In the genomic region with DNA sequence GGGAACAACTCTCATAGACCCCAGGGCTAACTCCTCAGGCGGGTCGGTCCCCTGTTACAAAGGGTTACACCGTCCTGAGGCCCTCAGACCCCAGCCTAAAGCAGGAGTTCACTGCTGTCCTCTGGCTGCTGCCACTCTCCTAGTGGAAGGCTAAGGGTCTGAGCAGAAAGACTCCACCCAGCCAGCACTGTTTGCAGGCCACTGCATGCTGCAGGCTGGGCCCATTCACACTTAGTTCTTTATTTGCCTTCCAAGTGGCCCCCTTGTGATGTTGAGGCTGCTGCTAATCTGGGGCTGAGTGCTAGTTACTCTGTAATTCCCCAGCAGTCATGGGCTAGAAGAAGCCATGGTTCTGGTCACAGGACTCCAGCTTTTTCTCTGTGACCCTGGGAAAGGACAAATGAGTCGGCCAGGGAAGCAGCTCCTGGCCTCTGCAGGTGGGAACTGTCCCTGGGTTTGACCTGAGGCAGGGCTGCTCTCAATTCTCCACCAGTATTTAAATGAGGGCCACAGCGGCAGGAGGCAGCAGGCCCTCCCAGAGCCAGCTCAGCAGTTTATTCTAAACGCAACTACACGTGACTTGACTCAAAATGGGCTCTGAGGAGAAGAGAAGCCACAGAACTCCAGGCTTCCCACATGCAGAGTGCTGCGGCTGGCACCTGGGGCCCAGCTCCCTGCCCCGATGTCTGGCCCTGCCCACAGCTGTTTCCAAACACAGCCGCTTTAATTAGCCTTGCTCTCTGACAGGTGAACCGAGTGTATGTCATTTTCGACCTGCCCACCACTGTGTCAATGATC, we compare ENCODE assay signal across 9 mouse cellular contexts.
DNase-seq lines count a peak whose midpoint lies in the region; ATAC-seq lines count a peak whose summit lies in the region.
"Had no signal": no experiment of that assay in that cellular context is flagged by ENCODE, and none has a peak within 500 bp of the region (broad histone marks: within the 10 kb centered on the region; RNA-seq: fewer than 3 reads in every experiment).

No protein-coding gene starts in this region.

- H3K27me3 ChIP-seq in hindbrain, embryonic 10.5 days (ENCODE audit: insufficient read depth, poor library complexity, severe bottlenecking), result no peaks in the 10 kb centered on the region
- H3K27me3 ChIP-seq in limb, embryonic 13.5 days, result no peaks in the 10 kb centered on the region
- H3K27me3 ChIP-seq: lung, embryonic 15.5 days had no signal

- DNase-seq in frontal cortex, postnatal 10 days (ENCODE audit: low spot score in 2 of 2), result no peak
- DNase-seq in ES-CJ7 (ENCODE audit: low read depth, low spot score), result peak; percentile 8
- DNase-seq in hindbrain, embryonic 10.5 days (ENCODE audit: low spot score), result no peak
- no peak for DNase-seq in cerebellum, adult 9-10 months
- no peak for DNase-seq in spleen, postnatal 36 days (ENCODE audit: low spot score in 2 of 2)

- H3K4me1 ChIP-seq in hindbrain, embryonic 10.5 days (replicated peaks), result peaks cover 39% of the 10 kb centered on the region
- peaks cover 28% of the 10 kb centered on the region for H3K4me1 ChIP-seq in limb, embryonic 13.5 days

- no peaks in the 10 kb centered on the region for H3K36me3 ChIP-seq in hindbrain, embryonic 10.5 days
- H3K36me3 ChIP-seq in limb, embryonic 13.5 days, result peaks cover 12% of the 10 kb centered on the region
- H3K36me3 ChIP-seq: lung, embryonic 15.5 days had no signal

- H3K4me2 ChIP-seq in limb, embryonic 13.5 days (replicated peaks), result no peak overlapping the region
- H3K4me2 ChIP-seq: lung, embryonic 15.5 days had no signal

- H3K9me3 ChIP-seq in hindbrain, embryonic 10.5 days, result no peaks in the 10 kb centered on the region
- no peaks in the 10 kb centered on the region for H3K9me3 ChIP-seq in limb, embryonic 13.5 days
- H3K9me3 ChIP-seq: lung, embryonic 15.5 days had no signal

- peak overlapping the region; percentile 79 for H3K27ac ChIP-seq in hindbrain, embryonic 10.5 days
- H3K27ac ChIP-seq in limb, embryonic 13.5 days, result peak overlapping the region; percentile 52; the same call in 1 of the 2 replicates
- H3K27ac ChIP-seq: lung, embryonic 15.5 days had no signal

- no peak overlapping the region for H3K4me3 ChIP-seq in hindbrain, embryonic 10.5 days
- H3K4me3 ChIP-seq in limb, embryonic 13.5 days, result no peak overlapping the region
- H3K4me3 ChIP-seq: lung, embryonic 15.5 days had no signal

- 26% methylated on average over 12 of the region's 12 CpGs for WGBS in hindbrain, embryonic 10.5 days
- WGBS in limb, embryonic 13.5 days, result 24% methylated on average over 12 of the region's 12 CpGs

- ATAC-seq in frontal cortex, adult (ENCODE audit: low TSS enrichment), result peak; percentile 54
- no peak for ATAC-seq in limb, embryonic 13.5 days (ENCODE audit: low FRiP score, low read depth)
- ATAC-seq in erythroblast, adult 5-6 weeks (replicated peaks; ENCODE audit: low FRiP score, poor library complexity, severe bottlenecking), result no peak

- peak overlapping the region; percentile 8; the same call in 1 of the 2 replicates for H3K9ac ChIP-seq in limb, embryonic 13.5 days
- H3K9ac ChIP-seq: lung, embryonic 15.5 days had no signal
